Mouse (Mus musculus): ENCODE results near the gene Tprkb. TPM values are rescaled to one million over a fixed set of nuclear protein-coding genes. Genes with fewer than 3 reads are reported as not detected.
"Not testable (repeated sequence)": the region's sequence is repeated elsewhere in the genome, so short reads cannot be mapped to it uniquely, and the experiment has no call there.

The Tprkb gene
- polyA plus RNA-seq, 1 experiment from 2014 or later: 26.7 TPM

- ATAC-seq (no peak), DNase-seq (no peak)
- H3K4me3 ChIP-seq (ENCODE audit: low read depth, low read length): no peak overlapping the region
- no peaks in the 10 kb centered on the region for H3K36me3 ChIP-seq (replicated peaks; ENCODE audit: insufficient read depth, low read length)
- H3K27ac ChIP-seq (ENCODE audit: low read depth): no peak overlapping the region
- TF ChIP-seq EP300 (IDR thresholded peaks at IDR 0.05; ENCODE audit: low read depth) (no peak), CTCF (IDR thresholded peaks at IDR 0.05; ENCODE audit: low read depth) (no peak)
- H3K9ac ChIP-seq (replicated peaks): no peak overlapping the region
- H3K4me2 ChIP-seq (ENCODE audit: low read depth, low read length): no peak overlapping the region
- no peaks in the 10 kb centered on the region for H3K27me3 ChIP-seq (ENCODE audit: insufficient read depth, low read length)
- peaks cover 4% of the 10 kb centered on the region; the same call in 1 of the 2 replicates for H3K9me3 ChIP-seq (ENCODE audit: low read length)
- H3K4me1 ChIP-seq (ENCODE audit: insufficient read depth): no peaks in the 10 kb centered on the region
- 72% methylated on average over 5 of the region's 5 CpGs for WGBS (ENCODE audit: insufficient replicate concordance)
Measured at GRCm38 (mm10) chr6:85976242-85976641, 64.6 kb downstream of the Tprkb start.

- not testable (repeated sequence) for DNase-seq; H3K4me3 ChIP-seq (ENCODE audit: low read depth, low read length); H3K4me2 ChIP-seq (ENCODE audit: low read depth, low read length); H3K27ac ChIP-seq (ENCODE audit: low read depth); ATAC-seq; H3K9ac ChIP-seq (replicated peaks); H3K4me1 ChIP-seq (ENCODE audit: insufficient read depth); H3K27me3 ChIP-seq (ENCODE audit: insufficient read depth, low read length); H3K36me3 ChIP-seq (replicated peaks; ENCODE audit: insufficient read depth, low read length); H3K9me3 ChIP-seq (ENCODE audit: low read length)
- WGBS (ENCODE audit: insufficient replicate concordance): 71% methylated on average over 4 of the region's 4 CpGs
Measured at GRCm38 (mm10) chr6:85978736-85979135, 67.1 kb downstream of the Tprkb start.

Other genes starting within 250 kb of the Tprkb start
- gene Nat8f7, start 198.7 kb upstream of the Tprkb start, polyA plus RNA-seq (2015; fragmentation: Nextera tagmentation; extraction: Ambion mirVana): not detected in 2 replicates
- not detected in 2 replicates for gene Nat8f3, start 146.1 kb upstream of the Tprkb start, polyA plus RNA-seq (2015; fragmentation: Nextera tagmentation; extraction: Ambion mirVana)
- not detected in 2 replicates for gene Nat8f6, start 90.9 kb upstream of the Tprkb start, polyA plus RNA-seq (2015; fragmentation: Nextera tagmentation; extraction: Ambion mirVana)
- gene Nat8f5, start 90.9 kb upstream of the Tprkb start, polyA plus RNA-seq (2015; fragmentation: Nextera tagmentation; extraction: Ambion mirVana): not detected in 2 replicates
- gene Nat8, start 79.8 kb upstream of the Tprkb start, polyA plus RNA-seq (2015; fragmentation: Nextera tagmentation; extraction: Ambion mirVana): not detected in 2 replicates
- 1.3 and 1.7 TPM in 2 replicates for gene Nat8f2, start 42.7 kb upstream of the Tprkb start, polyA plus RNA-seq (2015; fragmentation: Nextera tagmentation; extraction: Ambion mirVana)
- gene Nat8f4, start 7.0 kb upstream of the Tprkb start, polyA plus RNA-seq (2015; fragmentation: Nextera tagmentation; extraction: Ambion mirVana): 2.0 and 2.5 TPM in 2 replicates
- gene Nat8f1, start 3.8 kb downstream of the Tprkb start, polyA plus RNA-seq (2015; fragmentation: Nextera tagmentation; extraction: Ambion mirVana): 37.4 and 38.1 TPM in 2 replicates
- gene Dusp11, start 49.8 kb downstream of the Tprkb start, polyA plus RNA-seq (2015; fragmentation: Nextera tagmentation; extraction: Ambion mirVana): 20.8 and 23.9 TPM in 2 replicates
- gene Figla, start 104.3 kb downstream of the Tprkb start, polyA plus RNA-seq (2015; fragmentation: Nextera tagmentation; extraction: Ambion mirVana): not detected in 2 replicates
- gene Add2, start 116.8 kb downstream of the Tprkb start, polyA plus RNA-seq (2015; fragmentation: Nextera tagmentation; extraction: Ambion mirVana): 22.0 and 28.1 TPM in 2 replicates

Measured in liver, postnatal 0 days (tissue).